Mouse (Mus musculus) kidney, postnatal 0 days (tissue): ENCODE measurements at regions not wholly inside any gene's neighbourhood (a gene's known extent, or its start where the extent isn't known, plus 50 kb on each side); places are given as distances from the start of the nearest gene placed in this dataset.

ENCODE experiments used
- ATAC-seq: fragments of 200-750 bp; cut with Nextera tagmentation; replicated peaks from 2 replicates; pipeline ENCODE4 v1.8.0; 2017; ENCODE audit warnings: low read depth, moderate number of reproducible peaks, moderate TSS enrichment, moderate library complexity; ENCODE audit not compliant: low FRiP score
- DNase-seq: peaks from one replicate; pipeline ENCODE4 v3.0.0-alpha.2; 2016; ENCODE audit warnings: low spot score
- H3K27ac ChIP-seq: fragments of 300-500 bp; sonication (generic); 2 replicates; pipeline ENCODE4 v1.5.1; 2014; ENCODE audit warnings: mild to moderate bottlenecking
- H3K27me3 ChIP-seq: fragments of 300-500 bp; sonication (generic); 2 replicates; pipeline ENCODE4 v1.6.1; 2014; ENCODE audit warnings: low read length, mixed read lengths; ENCODE audit not compliant: insufficient read depth
- H3K36me3 ChIP-seq: fragments of 300-500 bp; sonication (generic); 2 replicates; pipeline ENCODE4 v1.6.1; 2014; ENCODE audit warnings: low read length, mixed read lengths; ENCODE audit not compliant: insufficient read depth
- H3K4me1 ChIP-seq: fragments of 300-500 bp; sonication (generic); replicated peaks from 2 replicates; pipeline ENCODE4 v1.6.1; 2014; ENCODE audit warnings: antibody characterized with exemption, low read length, mixed read lengths; ENCODE audit not compliant: insufficient read depth
- H3K4me2 ChIP-seq: fragments of 300-500 bp; sonication (generic); 2 replicates; pipeline ENCODE4 v1.6.1; 2014; ENCODE audit warnings: mild to moderate bottlenecking, low read length, moderate library complexity, mixed read lengths
- H3K4me3 ChIP-seq: fragments of 300-500 bp; sonication (generic); replicated peaks from 2 replicates; pipeline ENCODE4 v1.5.1; 2014; ENCODE audit warnings: low read depth, low read length
- H3K9ac ChIP-seq: fragments of 300-500 bp; sonication (generic); 2 replicates; pipeline ENCODE4 v1.6.1; 2014; ENCODE audit warnings: low read depth, low read length
- H3K9me3 ChIP-seq: fragments of 300-500 bp; sonication (generic); replicated peaks from 2 replicates; pipeline ENCODE4 v1.6.1; 2016; ENCODE audit warnings: low read length, inconsistent platforms, mixed read lengths
- CTCF ChIP-seq: IDR thresholded peaks from 2 replicates; pipeline ENCODE4 v1.5.1; 2016; ENCODE audit warnings: antibody characterized with exemption, low read depth, mild to moderate bottlenecking, moderate library complexity
- WGBS: fragments of 180-500 bp; shearing (Covaris S2); extraction: QIAGEN DNeasy Blood & Tissue Kit; methylation state at CpG from one replicate; pipeline ENCODE4 v1.1.7; 2014; 5-methylcytosine and 5-hydroxymethylcytosine counted together

DNA sequence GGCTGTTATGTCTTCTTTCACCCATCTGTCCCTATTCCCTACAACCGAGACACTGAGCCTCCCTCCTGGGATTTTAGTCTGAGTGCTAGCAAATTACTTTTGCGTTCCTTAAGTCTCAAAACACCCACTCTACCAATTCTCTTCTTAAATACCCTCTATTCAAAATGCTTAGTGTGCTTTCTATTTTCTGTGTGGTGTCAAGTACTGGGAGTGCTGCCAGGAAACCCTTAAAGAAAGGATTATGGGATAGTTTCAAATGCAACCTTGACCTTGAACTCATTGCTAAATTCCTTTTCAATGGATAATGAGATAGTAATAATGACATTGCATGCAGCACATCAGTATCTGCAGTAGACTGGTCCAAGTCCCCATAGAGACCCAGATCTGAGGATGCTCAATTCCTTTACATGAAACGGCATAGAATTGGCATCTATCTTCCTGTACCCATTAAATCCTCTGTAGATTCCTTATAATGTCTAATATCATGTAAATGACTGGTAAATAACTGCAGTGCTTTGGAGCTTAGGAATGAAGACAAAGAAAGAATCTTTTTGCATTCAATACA lies 142.1 kb upstream of the Tll1 start:
- no peak overlapping the region for H3K4me3 ChIP-seq
- ATAC-seq (no peak), DNase-seq (no peak)
- WGBS, result 85% methylated on average over 3 of the region's 3 CpGs
- no peaks in the 10 kb centered on the region for H3K27me3 ChIP-seq
- TF ChIP-seq CTCF, result no peak
- no peak overlapping the region for H3K27ac ChIP-seq
- no peak overlapping the region for H3K9ac ChIP-seq
- H3K4me1 ChIP-seq, result no peaks in the 10 kb centered on the region
- no peaks in the 10 kb centered on the region for H3K36me3 ChIP-seq
- H3K9me3 ChIP-seq, result no peaks in the 10 kb centered on the region
- H3K4me2 ChIP-seq, result no peak overlapping the region

DNA sequence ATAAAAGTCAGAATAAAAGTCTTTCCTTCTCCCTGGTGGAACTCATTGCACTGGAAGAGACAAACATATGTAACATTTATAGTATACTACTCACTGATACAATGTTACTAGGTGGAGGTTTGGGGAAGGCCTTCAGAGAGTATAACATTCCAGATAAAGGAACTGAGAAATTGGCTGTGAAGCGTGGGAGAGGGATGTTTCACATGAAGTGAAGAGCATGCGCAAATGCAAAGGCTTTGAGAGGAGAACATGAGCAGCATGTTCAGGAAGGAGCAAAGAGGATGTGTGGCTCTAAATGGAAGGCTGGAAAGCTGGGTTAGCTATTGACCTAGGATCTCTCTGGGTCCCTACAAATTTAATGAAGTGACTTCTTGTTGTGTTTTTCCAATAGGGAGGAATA lies 141.4 kb upstream of the Tll1 start:
- Histone ChIP-seq H3K36me3 (no peaks in the 10 kb centered on the region), H3K4me2 (no peak overlapping the region), H3K9ac (no peak overlapping the region), H3K4me1 (no peaks in the 10 kb centered on the region), H3K27ac (no peak overlapping the region), H3K27me3 (no peaks in the 10 kb centered on the region), H3K4me3 (no peak overlapping the region), H3K9me3 (no peaks in the 10 kb centered on the region)
- ATAC-seq (no peak), DNase-seq (no peak)
- no peak for TF ChIP-seq CTCF
- WGBS, result 80% methylated on average over 2 of the region's 2 CpGs

DNA sequence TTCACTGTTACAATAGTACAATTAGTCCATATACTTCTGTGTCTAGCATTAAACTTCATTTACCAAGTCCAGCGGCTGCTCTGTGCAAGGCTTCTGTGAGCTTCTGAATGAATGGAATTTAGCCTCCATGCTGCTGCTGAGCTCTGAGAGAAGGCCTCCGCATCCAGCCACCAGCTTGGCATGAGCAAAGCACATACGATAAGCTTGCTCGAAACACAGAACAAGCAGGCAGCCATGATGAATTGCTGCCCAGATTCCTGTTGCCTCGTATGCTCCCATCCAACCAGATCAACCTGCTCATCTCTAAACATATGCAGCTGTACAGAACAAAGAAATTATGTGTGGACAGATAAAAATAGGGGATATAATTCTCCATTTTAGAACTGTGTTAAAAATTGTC lies 140.4 kb upstream of the Tll1 start:
- WGBS, result 87% methylated on average over 5 of the region's 5 CpGs
- no peaks in the 10 kb centered on the region for H3K36me3 ChIP-seq
- ATAC-seq (no peak), DNase-seq (no peak)
- TF ChIP-seq CTCF, result no peak
- no peak overlapping the region for H3K4me3 ChIP-seq
- H3K27me3 ChIP-seq, result no peaks in the 10 kb centered on the region
- no peak overlapping the region for H3K9ac ChIP-seq
- no peak overlapping the region for H3K4me2 ChIP-seq
- no peak overlapping the region for H3K27ac ChIP-seq
- no peaks in the 10 kb centered on the region for H3K4me1 ChIP-seq
- no peaks in the 10 kb centered on the region for H3K9me3 ChIP-seq

DNA sequence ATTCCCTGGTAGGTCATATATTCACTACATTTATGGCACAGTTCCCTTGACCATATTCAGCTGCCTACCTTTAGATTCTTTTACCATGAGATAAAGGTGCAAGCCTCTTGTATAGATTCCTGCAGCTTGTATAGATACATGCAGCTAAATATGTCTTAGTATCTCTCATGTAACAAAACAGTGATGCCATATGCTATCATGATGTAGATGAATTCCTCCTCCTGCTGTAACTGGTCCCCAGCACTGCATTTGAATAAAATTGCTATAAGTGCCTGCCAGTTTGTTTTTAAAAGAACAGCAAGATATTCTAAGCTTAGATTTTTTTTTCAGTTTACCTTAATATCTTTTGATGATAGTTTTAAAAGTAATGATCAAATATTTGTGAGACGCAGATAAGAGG lies 138.9 kb upstream of the Tll1 start:
- Histone ChIP-seq H3K27ac (no peak overlapping the region), H3K9ac (no peak overlapping the region), H3K4me3 (no peak overlapping the region), H3K27me3 (no peaks in the 10 kb centered on the region), H3K4me1 (no peaks in the 10 kb centered on the region), H3K9me3 (no peaks in the 10 kb centered on the region), H3K36me3 (no peaks in the 10 kb centered on the region), H3K4me2 (no peak overlapping the region)
- DNase-seq, result no peak
- WGBS, result 92% methylated on average over 1 of the region's 1 CpGs
- no peak for TF ChIP-seq CTCF
- ATAC-seq, result no peak

DNA sequence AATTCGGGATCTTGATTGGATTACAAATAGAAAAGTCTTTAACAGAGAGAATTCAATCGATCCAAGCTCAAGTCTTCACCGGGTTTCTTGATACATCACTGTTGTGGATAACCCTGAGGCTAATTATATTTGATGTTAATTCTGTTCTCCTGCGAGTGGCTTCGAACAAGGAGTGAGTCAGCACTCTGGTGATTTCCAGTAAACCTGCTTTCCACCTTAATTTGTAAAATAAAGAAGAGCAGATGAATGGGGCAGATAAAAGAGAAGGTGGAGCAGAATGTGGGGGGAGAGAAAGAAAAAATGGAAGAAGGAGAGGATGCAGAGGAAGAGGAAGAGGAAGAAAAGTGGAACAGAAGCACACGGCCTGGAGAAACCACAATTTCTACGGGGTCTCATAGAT lies 137.5 kb upstream of the Tll1 start:
- no peak overlapping the region for H3K27ac ChIP-seq
- no peaks in the 10 kb centered on the region for H3K27me3 ChIP-seq
- H3K4me1 ChIP-seq, result no peaks in the 10 kb centered on the region
- no peaks in the 10 kb centered on the region for H3K36me3 ChIP-seq
- no peak for DNase-seq
- WGBS, result 86% methylated on average over 7 of the region's 7 CpGs
- no peak for TF ChIP-seq CTCF
- H3K9me3 ChIP-seq, result no peaks in the 10 kb centered on the region
- no peak for ATAC-seq
- no peak overlapping the region for H3K4me3 ChIP-seq
- no peak overlapping the region for H3K4me2 ChIP-seq
- H3K9ac ChIP-seq, result no peak overlapping the region

DNA sequence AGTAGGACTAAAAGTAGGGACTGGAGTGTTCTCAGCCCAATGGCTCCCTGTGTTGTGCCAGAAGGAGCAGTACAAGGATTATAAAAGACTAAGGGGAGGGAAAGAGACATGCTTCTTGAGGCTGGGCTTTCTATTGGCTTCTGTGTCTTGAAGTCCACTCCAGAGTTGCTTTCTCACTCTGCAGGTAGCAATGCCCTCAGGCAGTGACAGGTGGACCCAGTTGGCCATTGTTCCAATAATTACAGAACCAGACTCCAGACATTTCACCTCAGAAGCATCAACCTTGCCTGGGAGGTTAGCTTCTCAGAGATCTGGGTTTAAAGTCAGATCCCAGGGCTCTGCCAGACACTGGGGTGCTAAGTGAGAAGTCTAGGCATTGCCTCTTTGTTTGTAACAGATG lies 136.3 kb upstream of the Tll1 start:
- DNase-seq (no peak), ATAC-seq (no peak)
- no peak overlapping the region for H3K9ac ChIP-seq
- no peaks in the 10 kb centered on the region for H3K36me3 ChIP-seq
- no peaks in the 10 kb centered on the region for H3K27me3 ChIP-seq
- H3K9me3 ChIP-seq, result no peaks in the 10 kb centered on the region
- TF ChIP-seq CTCF, result no peak
- no peaks in the 10 kb centered on the region for H3K4me1 ChIP-seq
- no peak overlapping the region for H3K4me2 ChIP-seq
- no peak overlapping the region for H3K4me3 ChIP-seq
- H3K27ac ChIP-seq, result no peak overlapping the region

DNA sequence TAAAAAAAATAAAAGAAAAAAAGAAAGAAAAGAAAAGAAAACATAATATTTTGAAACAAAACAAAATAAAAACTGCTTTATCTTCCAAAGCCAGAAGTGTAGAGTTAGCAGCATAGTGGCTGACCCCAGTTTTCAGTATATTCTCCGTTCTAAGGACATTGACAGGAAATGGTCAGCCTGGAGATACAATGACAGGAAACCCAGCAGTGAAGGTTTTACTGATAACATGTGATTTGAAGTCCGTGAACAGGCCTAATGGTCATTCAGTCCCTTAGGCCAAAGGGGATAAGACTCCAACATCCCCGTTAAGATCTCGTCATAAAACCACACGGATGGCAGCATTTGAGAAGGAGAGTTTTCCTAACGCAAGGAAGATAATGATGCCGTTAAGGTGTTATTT lies 131.3 kb upstream of the Tll1 start:
- Histone ChIP-seq H3K27ac (no peak overlapping the region), H3K9me3 (no peaks in the 10 kb centered on the region), H3K4me2 (no peak overlapping the region), H3K27me3 (no peaks in the 10 kb centered on the region), H3K36me3 (no peaks in the 10 kb centered on the region), H3K9ac (no peak overlapping the region), H3K4me1 (no peaks in the 10 kb centered on the region), H3K4me3 (no peak overlapping the region)
- ATAC-seq (no peak), DNase-seq (peak; percentile 30)
- 33% methylated on average over 7 of the region's 7 CpGs for WGBS
- TF ChIP-seq CTCF, result no peak
